Mouse (Mus musculus): ENCODE measurements around the gene Apmap.

The Apmap gene

DNA sequence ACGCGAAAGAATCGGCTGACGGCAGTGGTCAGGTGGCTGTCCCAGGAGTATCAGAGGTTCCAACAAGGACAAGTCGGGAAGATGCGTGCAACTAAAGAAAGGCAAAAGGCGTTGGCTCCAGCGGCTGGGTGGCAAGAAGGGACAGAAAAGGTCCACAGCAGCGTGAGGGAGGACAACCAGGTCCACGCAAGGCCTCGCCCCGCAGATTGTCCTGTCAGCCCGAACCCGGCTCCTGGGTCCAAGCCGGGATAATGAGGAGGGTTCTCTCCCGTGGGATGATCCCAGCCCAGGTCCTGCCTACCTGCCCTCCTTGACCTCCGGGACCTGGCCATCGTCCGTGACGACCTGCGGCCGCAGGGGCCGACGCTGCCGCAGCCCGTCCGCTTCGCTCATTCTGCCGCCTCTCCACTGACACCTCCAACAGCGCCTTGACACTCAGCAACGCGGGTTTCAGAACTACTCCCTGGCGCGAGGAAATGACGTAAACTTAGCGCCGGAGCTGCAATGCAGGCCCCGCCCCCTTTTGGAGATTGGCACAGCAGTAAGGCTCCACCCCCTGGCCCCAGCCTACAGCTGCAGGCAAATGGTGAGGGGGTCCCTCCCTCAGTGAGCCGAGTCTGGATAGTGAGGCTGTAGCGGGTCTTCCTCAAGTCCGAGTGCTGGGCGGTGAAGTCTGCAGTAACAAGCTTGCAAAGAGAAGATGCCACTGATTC is at the start of gene Apmap:
Apmap (minus strand) TSS at position 481 of the 713 bp plus-strand sequence.
- DNase-seq: peak; percentile 98 to 99

DNA sequence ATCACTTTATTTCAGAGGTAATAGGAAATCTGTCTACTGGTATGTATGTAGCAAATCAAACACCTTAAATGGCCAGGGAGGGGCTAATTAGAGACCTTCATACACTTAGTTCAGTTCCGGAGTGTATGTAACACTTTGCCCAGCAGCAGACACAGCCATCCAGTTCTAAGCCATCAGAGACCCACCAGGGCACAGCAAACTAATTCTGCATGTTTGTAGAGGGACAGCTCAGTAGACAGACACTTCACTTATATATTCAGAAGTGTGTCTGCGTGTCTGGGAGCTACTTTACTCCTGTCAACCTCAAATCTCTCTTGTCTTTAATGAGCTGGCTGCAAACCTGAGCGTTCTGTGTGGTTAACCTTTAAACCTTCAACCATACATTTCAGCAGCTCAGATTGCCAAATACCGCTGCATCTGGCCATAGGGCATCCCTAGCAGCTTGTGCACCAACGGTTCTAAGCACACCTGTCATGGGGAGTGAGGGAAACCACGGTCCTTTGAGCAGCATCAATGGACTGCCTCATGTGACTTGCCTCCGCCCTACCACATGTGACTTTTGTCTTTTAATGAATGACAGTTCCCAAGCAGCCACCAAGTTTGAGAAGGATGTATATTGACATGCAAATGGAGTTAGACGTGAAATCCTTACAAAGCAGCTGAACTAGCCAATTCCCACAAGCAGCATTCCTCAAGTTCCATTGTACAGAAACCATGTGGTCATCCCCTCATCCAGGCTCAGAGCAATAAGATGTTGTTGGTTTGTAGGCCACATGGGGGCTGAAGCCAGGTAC is 48.8 kb upstream of the Apmap start:
- no peak for DNase-seq

DNA sequence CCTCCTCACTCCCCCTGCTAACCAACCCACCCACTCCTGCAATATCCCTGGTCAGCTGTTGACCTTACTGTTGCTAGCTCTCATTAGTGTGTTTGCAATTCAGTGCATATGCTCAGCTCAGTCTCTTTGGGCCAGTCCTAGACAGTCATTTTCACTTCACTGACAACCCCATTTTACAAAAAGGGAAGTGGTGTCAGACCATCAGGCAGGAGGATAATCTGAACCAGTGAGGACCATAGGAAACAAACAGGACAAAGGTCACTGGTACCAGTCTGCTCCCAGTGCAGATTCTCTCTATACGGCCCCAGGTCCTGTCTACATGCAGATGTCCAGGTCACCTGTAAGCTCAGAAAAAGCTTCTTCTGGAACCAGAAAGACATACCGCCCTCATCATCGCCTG is 47.7 kb upstream of the Apmap start:
- no peak for DNase-seq

DNA sequence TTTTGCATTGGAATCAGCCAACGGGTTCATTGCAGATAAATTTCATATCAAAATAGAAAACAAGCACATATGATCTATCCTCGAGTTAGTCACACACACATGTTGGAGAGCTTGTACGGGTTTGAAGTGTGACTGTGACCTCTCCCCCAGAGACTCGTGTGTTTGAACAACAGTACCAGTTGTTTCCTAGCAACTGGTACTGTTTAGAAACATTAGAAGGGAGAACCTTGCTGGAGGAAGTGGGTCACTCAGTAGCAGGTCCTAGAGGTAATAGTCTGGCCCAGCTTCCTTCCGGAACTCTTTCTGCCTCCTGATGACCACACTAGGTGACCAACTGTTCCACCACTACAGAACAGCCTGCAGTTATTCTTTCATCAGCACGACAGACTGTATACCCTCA is 46.9 kb upstream of the Apmap start:
- no peak for DNase-seq

DNA sequence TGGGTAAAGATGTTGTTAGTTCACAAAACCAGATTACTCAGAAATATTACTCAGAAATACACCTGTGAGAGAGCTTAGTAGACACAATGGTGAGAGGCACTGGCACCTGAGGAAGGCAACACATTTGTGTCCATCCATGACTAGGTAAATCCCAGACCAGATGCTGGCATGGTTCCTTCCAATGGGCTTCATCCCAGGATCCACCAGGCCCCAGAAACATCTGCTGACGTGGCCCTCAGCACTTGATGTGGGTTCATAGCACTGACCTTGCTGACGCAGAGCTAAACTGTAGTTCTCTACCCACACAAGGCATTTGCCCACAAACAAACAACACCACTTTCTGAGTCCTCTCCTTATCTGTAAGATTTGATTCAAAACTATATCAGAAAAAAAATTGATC is 46.4 kb upstream of the Apmap start:
- peak; percentile 61 to 72 for DNase-seq

DNA sequence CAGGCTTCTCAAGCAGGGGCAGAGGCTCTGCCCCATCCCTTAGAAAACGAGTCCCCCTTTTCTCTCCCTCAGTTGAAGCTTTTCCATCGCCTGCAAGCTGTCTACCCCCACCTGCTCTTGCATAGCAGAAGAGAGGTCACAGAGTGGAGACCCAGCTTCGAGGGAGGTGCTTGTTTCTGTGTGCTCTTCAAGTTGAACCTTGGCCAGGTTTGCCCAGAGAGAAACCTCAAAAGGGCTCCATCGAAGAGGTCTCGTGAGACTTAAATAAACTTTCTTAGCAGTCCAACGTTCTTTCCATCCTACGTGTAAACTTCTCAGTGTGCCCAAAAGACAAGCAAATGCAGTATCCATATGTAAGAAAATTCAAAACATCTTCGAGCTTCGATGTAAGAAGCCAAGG is 43.0 kb upstream of the Apmap start:
- DNase-seq: peak in 1 of 2 experiments; percentile 38

DNA sequence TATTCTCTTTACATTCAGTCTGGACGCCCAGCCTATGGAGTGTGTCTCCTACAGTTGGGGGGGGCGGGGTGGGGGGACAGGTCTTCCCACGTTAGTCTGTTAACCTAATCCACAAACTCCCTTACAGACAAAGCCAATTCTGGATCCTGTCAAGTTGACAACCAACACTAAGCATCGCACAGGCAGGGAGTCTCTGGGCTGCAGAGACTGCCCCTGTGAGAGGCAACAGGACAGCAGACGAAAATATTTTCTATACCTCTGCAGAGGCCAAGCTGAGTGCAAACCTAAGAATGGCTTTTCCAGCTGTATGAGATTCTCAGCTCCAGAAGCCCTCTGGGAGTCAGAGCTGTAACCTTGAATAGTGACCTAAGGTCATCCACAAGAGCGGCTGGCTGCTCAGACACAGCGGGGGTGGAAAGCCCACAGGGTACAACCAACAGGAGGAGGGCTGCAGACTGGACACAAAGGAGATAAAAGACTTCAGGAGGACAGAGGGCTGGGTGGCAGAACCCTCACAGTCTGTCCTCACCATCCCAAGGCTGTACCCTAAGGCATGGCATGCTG is 42.2 kb upstream of the Apmap start:
- no peak for DNase-seq

DNA sequence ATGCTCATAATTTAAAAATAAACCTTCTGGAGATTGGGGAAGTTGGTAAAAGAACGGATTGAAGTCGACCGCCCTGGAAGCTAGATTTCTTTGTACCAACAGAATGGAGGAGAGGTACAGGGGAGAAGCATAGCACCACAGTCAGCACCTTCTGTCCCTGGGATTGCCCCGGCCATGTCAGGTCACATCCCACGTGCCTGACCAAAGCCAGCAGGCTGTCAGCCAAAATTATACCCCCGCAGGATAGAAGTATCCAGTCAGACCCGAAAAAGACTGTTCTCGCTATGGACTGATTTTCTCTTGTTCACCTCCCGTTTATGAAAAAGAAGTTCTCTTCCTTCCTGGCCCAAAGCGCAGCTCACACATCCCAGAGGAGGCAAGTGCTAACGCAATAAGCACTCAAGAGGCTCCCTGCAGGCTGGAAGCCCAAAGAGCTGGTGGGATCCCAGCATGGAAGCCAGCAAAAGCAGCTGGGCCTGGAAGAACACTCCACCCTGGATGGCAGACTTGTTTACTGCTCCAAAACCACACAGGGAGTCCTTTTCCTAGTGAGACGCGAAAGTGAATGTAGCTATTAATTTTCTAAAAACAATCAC is 40.0 kb upstream of the Apmap start:
- no peak for DNase-seq

DNA sequence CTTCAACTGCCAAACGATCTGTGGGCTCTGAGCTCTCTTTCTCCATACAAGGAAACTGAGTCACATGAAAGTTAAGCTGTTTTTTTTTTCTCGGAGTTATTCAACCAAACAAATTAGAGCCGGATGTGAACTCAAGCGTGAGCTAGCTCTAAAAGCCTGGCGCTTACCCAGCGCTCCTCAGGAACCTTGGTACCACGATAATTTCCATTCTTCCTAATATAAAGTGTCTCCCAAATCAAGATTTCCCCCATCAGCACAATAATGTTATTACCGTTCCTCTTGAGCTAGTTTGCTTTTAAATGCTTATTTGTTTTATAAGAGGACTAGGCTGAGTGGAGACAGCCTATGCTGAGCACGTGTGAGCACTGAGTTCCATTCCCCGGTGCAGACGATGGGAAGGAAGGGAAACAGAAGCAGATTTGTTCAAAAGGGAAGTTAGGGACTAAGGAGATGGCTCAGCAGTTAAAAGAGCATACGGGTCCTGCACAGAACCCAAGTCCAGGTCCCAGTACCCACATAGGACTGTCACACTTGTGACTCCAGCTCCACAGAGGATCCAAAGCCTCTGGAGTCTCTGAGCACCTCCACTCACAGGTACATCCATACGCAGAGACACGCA is 39.4 kb upstream of the Apmap start:
- peak; percentile 65 to 72 for DNase-seq

DNA sequence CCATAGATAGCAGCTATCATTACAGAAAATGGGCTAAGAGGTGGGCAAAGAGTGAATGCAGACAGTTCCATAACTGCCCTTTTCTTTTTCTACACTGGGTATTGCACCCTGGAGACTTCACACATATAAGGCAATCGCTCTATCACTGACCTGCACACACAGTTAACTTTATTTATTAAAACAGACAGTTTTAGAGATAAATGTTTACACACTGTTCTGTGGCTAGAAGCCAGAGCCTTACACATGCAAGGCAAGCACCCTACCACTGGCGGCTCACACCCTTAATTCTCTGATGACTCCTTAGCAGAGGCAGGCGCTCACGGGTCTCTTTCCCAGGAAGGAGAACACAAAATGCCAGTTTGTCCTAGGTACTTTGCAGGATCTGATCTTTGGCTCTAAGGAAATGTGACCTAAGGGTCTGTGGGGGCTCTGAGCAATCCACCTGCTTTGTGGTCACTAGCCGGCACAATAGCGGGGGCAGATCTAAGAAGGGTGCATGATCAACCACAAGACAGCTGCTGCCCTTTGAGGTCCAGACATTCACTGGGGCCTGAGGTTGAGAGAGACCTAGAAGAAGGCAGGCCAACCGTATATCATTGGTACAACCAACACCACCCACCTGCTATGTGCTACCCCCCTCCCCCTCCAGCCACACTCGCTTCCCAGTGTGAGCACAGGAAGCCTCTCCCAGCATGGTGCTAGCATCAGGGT is 38.2 kb upstream of the Apmap start:
- DNase-seq: no peak

DNA sequence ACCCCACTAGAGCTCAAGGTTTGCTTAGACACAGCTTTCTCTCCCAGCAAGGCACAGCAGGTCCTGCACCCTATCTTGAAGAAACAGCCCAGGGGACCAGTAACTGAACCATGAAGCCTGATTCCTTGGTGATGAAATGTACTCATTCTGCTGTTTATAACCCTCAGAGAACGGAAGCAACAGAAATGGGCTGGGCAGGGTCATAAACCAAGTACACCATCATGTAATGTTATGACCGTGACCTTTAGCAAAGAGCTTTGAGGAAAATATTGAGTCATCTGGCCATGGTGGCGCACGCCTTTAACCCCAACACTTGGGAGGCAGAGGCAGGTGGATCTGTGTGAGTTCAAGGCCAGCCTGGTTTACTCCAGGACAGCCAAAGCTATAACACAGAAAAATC is 36.9 kb upstream of the Apmap start:
- no peak for DNase-seq

DNA sequence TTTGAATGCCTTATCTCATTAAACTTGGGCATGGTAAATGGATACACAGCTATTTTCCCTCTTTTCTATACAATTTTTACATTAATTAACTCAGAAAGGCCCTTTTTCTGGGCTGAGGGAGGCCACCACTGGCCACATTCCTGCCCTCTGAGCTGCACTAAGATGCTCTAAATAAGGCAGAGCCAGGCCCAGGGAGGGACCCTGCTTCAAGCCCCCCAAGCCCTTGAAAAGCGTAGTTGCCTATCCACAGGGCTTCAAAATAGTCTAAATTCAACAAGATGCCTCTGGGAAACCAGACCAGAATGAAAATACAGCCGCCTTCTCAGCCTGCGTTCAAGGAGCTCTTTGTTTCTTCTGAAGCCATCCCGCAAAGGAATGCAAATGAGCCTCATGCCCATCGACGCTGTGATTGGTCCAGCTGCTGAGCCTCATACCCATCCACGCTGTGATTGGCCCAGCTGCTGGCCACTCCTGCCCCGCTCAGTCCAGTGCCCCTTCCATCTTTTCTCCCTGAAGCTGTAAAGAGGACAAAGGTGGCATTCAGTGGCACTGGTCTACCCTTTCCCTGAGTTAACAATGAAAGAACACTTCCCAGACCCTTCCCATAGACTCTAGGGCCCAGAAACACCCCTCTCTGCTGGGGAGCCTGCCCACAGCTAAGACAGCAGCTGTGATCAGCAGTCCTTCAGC is 35.5 kb upstream of the Apmap start:
- no peak for DNase-seq

DNA sequence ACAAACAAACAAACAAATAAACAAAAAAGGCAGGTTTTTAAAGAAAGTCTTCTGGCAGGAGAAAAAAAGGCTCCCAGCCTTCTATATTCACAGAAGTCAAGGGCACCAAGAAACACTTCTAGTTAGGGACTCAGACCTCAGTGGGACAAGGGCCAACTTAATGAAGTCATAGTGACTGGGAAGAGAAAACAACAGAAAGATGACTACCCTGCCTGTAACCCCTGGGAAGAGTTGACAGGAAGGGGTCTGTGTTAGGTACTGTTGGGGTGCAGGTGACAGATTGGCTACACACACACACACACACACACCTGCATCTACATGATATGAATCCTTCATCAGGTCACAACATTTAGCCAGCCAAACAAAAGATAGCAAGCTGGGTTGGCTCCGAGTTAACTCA is 34.8 kb upstream of the Apmap start:
- no peak for DNase-seq

DNA sequence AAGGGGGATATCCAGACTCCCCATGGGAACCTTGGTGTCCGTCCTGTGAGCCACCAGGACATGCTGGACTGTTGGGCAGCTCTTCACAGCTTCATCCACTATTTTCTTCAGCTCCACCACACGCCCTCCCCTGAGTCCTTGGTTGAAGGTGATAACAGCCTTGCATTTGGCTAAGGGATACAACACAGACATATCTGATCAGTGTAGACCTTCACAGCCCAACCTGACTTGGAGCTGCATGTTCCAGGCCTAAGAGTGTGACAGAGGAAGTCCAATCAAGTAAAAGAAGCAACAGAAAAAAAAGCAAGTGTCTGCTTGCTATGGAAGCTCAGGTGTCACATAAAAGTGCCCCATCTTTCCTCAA is 30.0 kb upstream of the Apmap start:
- no peak for DNase-seq

DNA sequence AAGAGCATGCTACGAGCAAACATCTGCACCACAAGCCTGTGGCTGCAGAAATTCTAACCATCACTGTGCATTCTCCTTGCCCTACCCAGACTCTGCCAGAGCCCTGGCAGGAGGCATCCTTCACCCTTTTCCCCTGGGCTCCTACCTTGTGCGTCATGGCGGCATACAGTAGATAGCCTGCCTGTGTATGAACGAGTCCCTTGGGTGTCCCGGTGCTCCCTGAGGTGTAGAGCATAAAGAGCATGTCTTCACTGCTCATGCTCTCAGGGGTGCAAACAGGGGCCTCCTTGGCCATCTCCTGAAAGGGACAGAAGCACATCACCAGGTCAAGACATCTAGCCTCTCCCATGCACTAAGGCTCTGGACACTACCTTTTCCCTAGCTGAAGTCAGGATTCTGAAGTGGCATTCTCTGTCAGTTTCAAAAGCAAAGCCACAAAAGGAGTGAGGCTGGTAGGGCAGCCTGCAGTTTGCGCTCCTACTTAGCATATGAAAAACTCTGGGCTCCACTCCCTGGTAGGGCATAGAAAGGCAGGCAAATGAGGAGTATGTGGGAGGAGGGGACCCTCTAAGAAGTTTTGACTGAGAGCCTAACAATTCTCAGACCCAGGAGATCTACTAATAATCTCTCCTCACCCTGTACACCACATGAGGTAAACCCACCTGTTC is 29.5 kb upstream of the Apmap start:
- DNase-seq: no peak

DNA sequence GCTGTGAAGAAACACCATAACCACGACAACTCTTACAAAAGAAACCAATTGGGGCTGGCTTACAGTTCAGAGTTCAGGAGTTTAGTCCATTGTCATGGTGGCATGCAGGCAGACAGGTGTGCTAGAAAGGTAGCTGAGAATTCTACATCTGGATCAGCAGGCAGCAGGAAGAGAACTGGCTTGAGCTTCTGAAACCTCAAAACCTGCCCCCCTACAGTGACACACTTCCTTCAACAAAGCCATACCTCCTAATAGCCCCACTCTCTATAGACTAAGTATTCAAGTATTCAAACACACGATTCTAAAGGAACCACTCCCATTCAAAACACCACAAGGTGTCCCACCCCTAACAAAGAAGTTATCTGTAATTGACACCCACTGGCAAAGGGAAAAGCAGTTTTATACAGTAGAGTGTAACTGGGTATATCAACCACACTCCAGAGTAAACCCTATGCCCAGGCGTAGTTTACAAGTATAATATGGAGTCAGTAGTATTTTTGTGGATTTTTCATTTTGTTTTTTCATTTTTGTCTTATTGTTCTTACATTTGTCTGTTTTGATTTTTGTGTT is 27.6 kb upstream of the Apmap start:
- DNase-seq: no peak

DNA sequence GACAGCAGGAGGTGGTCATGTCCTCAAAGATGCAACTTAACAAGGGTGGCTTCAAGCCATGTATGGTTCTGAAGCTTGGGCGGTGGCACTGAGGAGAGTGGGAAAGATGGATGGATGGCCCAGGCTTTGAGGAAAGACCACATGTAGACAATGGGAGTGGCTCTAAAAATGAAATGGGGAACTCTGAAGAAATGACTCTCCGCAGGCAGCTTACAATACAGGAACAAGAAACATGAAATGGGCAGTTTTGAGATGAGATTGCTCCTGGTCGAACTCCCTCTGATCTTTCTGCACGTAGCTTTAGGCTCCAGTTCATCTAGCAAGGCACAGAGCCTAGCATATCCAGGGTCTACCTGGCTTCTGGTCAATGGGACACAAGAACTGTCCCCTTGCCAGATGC is 20.9 kb upstream of the Apmap start:
- DNase-seq: no peak

DNA sequence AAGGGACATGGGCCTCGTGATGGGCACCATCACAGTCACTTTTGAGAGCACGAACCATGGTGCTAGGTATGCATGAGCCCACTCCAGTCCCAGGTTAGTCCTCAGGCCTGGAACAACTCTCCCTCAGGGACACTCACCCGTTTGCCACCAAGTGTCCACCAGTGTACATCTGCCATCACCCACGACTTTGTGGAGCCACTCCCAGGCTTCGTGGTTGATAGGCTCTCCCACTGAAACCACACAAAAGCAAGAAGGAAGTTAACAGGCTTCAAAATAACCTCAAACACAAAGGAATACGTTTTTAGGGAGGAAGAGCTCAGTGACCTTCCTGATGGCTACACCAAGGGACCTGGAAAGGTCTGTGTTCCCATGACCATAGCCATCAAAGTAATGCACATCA is 18.8 kb upstream of the Apmap start:
- DNase-seq: no peak

DNA sequence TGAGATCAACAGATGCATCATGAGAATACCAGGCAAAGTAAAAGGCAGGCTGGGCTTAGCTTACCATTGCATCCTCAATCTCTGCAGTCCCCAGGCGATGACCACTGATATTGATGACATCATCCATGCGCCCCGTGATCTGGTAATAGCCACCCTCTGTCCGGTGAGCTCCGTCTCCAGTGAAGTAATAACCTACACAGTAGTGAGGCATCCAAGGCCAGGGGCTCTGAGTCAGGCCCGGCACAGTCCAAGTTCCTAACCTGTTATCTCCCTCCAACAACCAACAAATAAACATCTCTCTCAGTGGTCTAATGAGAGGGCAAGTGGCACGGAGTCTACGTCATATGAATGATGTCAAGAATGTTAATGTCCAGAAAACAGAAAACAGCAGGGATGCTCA is 16.6 kb upstream of the Apmap start:
- no peak for DNase-seq

DNA sequence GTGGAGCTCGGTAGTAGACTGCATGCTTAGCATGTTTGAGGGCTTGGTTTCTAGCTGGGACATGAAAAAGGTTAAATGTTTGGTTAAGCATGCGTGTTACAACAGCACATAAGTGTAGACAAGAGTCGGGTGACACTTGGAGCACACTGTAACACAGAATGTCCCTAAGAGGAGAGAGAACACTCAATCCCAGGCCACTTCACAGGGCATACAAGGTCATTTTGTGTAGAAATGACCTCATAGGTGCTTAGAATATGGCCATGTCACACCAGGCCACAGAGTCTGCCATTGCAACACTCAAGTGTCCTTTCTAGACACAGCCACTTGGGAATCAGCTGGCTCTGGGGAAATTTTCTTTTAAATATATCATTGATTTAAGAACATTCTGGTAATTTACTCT is 15.6 kb upstream of the Apmap start:
- DNase-seq: no peak

DNA sequence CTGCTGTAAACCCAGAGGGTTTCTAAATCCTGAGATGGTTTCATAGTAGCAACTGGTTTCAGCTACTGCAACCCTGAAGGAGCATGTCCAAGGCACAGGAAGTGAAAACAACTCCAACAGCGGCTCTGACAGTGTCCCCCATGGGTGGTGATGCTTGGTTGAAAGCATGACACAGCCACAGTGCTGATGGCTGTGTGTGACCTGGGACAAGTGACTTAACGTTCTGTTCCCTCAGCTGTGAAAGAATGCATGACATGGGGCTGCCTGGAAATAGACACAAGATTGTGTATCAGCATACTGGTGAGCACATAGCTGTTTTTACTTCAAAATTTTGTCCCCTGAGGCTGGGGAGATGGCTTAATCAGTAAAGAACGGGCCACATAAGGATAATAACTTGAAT is 13.3 kb upstream of the Apmap start:
- no peak for DNase-seq
